Mouse (Mus musculus): ENCODE results near the gene Asic1.
"Not testable (repeated sequence)": the region's sequence is repeated elsewhere in the genome, so short reads cannot be mapped to it uniquely, and the experiment has no call there.

Gene Asic1

DNA sequence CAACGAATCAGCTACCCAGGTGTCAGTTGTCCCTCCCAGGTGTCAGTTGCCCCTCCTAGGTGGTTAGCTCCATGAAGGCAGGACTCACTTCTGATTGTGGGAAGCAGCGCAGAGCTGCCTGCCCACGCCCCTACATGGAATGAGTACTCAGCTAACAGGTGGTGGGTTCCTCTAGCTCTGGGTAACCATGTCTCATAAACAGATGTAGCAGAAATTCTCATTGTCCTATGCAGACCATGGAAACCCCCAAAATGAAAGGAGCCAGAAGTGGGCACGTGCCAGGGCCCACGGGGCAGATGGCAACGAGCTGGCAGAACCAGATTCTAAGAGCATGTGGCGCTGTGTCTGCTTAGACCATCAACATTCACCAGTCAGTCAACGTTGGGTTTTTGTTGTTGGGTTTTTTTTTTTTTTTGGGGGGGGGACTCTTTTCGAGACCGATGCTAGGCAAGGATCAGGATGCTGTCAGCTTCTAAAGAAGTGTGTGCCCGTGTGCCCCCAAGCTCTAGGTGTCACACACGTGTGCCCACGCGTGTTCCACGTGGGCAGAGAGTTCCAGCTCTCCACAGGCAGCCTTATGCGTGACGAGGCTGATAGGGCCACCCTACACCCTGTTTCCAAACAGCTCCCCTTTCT is 6.1 kb upstream of the Asic1 start:
- DNase-seq (ENCODE audit: low read depth, low spot score), result no peak

- no peak for DNase-seq (ENCODE audit: low read depth, low spot score)
Measured at GRCm38 (mm10) chr15:99664600-99665451, 5.3 kb upstream of the Asic1 start.

DNA sequence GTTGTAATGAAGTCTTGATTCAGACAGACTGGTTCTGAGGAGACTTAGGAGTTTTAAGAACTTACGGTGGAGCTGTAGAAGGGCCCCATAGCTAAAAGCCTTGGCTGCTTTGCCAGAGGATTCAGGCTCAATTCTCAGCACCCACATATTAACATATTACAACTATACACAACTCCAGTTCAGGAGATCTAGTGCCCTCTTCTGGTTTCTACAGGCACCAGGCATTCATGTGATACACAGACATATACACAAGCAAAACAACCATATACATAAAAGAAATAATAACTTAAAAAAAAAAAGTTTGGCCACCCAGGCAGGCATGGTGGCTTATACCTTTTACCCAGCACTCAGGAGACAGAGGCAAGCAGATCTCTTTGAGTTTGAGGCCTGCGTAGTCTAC is 2.6 kb upstream of the Asic1 start:
- DNase-seq (ENCODE audit: low read depth, low spot score), result no peak

DNA sequence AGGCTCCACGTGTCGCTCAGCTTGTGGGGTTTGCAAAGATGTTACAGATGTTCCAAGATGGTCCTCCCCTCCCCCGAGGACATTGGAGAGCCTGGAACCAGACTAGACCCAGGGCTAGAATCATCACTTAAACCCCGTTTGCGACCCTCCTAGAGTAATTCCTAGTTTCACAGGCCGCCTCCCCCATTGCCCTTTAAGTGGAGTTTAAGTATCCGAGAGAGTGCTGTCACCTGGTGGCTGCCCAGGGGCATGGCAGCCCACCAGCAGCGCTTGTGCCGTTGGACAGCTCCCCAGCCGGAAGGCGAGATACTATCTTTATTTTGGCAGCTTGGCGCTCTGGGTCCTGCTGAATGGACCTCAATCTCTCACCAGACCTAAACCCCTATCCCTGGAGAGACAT is 1.3 kb upstream of the Asic1 start:
- no peak for DNase-seq (ENCODE audit: low read depth, low spot score)

DNA sequence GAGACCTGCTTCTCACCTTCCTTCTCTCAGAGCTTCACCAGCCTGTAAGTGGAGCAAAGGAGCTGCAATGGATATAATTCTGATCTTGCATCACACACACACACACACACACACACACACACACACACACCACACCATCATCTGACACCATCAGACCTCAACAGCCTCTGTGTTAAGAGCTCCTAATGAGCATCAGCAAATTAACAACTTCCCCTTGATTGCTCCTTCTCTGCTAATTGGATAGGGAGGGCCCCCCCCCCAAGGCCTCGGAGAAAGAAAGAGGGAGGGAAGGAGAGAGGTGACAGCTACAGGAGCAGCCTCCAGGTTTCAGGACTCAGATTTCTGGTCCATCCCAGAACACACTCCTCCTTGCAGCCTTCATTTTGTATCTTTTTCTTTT is 776 bp upstream of the Asic1 start:
- DNase-seq (ENCODE audit: low read depth, low spot score), result no peak

DNA sequence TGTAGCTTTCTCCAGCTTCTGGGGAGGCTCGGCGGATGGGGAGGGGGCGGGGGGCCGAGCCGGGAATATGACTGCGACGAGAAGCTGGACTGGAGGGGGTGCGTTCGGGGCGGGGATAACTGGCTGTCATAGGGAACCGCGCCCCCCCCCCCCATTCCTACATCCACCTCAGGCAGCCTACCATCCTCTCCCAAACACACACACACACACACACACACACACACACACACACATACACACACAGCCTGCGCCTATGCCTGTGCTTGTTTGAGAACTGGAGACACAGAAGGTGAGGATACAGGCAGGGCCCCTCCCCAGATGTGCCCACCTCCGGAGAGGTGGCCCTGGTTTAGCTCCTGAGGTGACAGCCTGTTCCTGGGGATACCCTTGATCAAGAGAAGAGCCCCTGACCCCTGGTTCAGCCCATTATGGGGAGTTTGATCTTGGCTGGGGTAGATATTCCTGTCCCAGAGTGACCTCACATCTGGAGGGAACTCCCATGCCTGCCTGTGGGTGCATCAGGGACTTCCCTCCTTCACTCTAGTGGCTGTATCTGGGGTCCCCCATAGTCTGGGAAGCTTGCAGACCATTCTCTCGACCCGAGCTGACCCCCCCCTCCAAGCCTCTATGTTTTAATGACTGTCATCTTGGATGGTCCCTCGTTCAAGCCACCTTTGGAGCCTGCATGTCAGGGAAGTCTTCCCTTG is 949 bp downstream of the Asic1 start:
- DNase-seq (ENCODE audit: low read depth, low spot score), result no peak

- no peak for DNase-seq (ENCODE audit: low read depth, low spot score)
Measured at GRCm38 (mm10) chr15:99671783-99672182, 1.6 kb downstream of the Asic1 start.

DNA sequence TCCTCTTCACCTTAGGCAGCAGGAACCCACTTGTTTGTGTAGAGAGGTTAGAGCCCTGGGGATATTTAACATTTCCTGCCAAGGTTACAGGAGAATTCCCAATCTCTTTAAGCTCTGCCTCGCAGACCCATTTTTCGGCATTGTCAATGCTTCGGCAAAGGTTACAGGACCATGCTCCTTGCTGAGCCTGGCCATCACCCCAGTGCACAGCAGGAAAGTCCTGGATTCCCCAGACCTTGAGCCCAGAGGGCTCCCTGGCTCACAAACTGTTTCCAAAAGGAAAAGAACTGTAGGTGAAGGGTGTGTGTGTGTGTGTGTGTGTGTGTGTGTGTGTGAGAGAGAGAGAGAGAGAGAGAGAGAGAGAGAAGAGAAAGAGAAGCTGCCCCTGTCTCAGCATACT is 4.7 kb downstream of the Asic1 start:
- no peak for DNase-seq (ENCODE audit: low read depth, low spot score)

- DNase-seq (ENCODE audit: low read depth, low spot score), result no peak
Measured at GRCm38 (mm10) chr15:99677089-99677488, 6.9 kb downstream of the Asic1 start.

- DNase-seq (ENCODE audit: low read depth, low spot score), result peak; percentile 90
Measured at GRCm38 (mm10) chr15:99678063-99678800, 8.1 kb downstream of the Asic1 start.

- no peak for DNase-seq (ENCODE audit: low read depth, low spot score)
Measured at GRCm38 (mm10) chr15:99679008-99679407, 8.8 kb downstream of the Asic1 start.

DNA sequence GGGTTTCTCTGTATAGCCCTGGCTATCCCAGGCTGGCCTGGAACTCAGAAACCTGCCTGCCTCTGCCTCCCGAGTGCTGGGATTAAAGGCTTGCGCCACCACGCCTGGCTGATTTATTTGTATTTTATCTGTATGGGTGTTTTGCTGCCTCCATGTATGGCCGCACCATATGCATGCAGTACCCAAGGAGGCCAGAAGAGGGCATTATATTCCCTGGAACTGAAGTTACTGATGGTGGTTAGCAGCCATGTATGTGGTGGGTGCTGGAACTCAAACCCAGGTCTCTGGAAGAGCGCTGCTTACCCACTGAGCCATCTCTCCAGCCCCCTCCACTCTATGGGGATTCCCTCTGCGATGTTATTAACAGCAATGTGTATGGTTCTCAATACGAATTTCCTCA is 12.7 kb downstream of the Asic1 start:
- DNase-seq (ENCODE audit: low read depth, low spot score), result no peak

GRCm38 (mm10) chr15:99684156-99684555 is 14.0 kb downstream of the Asic1 start:
- no peak for DNase-seq (ENCODE audit: low read depth, low spot score)

DNA sequence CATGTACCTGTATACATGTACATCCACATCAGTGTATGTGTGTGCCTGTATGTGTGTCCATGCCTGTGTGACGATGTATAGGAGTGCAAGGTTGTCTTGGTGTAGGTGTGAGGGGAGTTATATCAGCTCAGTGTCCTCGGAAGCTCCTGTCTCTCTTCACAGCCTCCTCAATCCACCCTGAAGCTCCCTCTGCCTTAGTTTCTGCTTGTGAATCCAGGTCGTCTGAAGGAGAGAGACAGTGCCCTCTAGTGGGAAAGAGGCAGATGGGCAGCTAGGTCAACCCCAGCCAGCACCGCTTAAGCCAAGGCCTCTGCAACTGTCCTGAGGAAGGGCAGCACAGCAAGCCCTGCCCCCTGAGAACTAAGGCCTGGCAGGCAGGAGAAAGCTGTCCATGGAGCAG is 18.5 kb downstream of the Asic1 start:
- DNase-seq (ENCODE audit: low read depth, low spot score), result no peak

DNA sequence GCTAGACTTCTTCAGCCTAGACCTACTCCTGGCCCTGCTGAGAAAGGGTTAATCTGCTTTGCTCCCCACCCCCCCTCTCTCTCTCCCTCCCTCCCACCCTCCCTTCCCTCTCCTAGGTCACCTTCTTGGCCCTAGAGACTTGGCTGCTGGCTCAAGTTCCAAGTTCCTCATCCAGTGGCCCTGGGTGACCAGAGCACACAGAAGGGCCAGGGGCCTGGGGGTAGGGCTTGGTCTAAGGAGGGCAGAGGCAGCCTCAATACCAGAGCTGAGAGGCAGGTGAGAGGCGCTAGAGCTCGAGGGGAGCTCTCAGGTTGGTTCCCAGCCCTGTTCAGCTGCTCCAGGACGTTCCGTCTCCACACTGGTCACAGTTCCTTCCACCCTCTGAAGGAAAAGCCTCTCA is 20.8 kb downstream of the Asic1 start:
- DNase-seq (ENCODE audit: low read depth, low spot score), result no peak

GRCm38 (mm10) chr15:99691976-99692375 is 21.8 kb downstream of the Asic1 start:
- DNase-seq (ENCODE audit: low read depth, low spot score), result no peak

- DNase-seq (ENCODE audit: low read depth, low spot score), result no peak
Measured at GRCm38 (mm10) chr15:99697309-99697708, 27.1 kb downstream of the Asic1 start.

DNA sequence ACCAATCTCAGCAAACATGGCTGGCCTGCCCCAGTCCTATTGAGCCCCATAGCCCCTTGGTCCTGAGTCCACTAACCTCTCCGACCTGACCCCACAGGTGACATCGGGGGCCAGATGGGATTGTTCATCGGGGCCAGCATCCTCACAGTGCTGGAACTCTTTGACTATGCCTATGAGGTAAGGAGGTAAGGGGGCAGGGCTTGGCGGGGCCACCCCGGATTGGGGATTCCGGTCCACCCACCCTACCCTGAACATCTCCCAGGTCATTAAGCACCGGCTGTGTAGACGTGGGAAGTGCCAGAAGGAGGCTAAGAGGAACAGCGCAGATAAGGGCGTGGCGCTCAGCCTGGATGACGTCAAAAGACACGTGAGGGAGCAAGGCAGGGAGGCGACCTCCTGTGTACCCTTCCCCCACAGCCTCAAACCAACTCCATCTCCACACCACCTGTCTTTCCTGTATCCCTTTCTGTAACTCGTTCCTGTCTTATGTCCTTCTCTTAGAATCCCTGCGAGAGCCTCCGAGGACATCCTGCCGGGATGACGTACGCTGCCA is 28.4 kb downstream of the Asic1 start:
- no peak for DNase-seq (ENCODE audit: low read depth, low spot score)

GRCm38 (mm10) chr15:99699715-99700114 is 29.5 kb downstream of the Asic1 start:
- no peak for DNase-seq (ENCODE audit: low read depth, low spot score)

GRCm38 (mm10) chr15:99700219-99701106 is 30.3 kb downstream of the Asic1 start:
- DNase-seq (ENCODE audit: low read depth, low spot score), result no peak

- not testable (repeated sequence) for DNase-seq (ENCODE audit: low read depth, low spot score)
Measured at GRCm38 (mm10) chr15:99701640-99701998, 31.5 kb downstream of the Asic1 start.

Measured in WW6 (cell line).